Mouse (Mus musculus): ENCODE data around the gene Chodl.
A peak's percentile ranks its signal among the peaks of the same experiment; 100 is the strongest.

The Chodl gene

GRCm38 (mm10) chr16:78930382-78931286 is at the start of gene Chodl:
Chodl (plus strand) TSS chr16:78930948.
- peak; percentile 20 for DNase-seq

GRCm38 (mm10) chr16:78922644-78923043 is 8.1 kb upstream of the Chodl start:
- DNase-seq = no peak

GRCm38 (mm10) chr16:78931287-78932025 is 708 bp downstream of the Chodl start:
- DNase-seq = peak; percentile 9 to 10

- DNase-seq = no peak
Observed at GRCm38 (mm10) chr16:78934298-78934697, 3.5 kb downstream of the Chodl start.

- DNase-seq = no peak
Observed at GRCm38 (mm10) chr16:78937755-78938154, 7.0 kb downstream of the Chodl start.

GRCm38 (mm10) chr16:78950359-78950758 is 19.6 kb downstream of the Chodl start:
- no peak for DNase-seq

- no peak for DNase-seq
Observed at GRCm38 (mm10) chr16:78957434-78957833, 26.7 kb downstream of the Chodl start.

- peak; percentile 31 to 41 for DNase-seq
Observed at GRCm38 (mm10) chr16:78969091-78969731, 38.5 kb downstream of the Chodl start.

- no peak for DNase-seq
Observed at GRCm38 (mm10) chr16:78974099-78974498, 43.4 kb downstream of the Chodl start.

- no peak for DNase-seq
Observed at GRCm38 (mm10) chr16:78976384-78976783, 45.6 kb downstream of the Chodl start.

Data from cerebellum, postnatal 14 days (tissue).